Mouse (Mus musculus) thymus, adult 2 months (tissue): ENCODE data around the gene Ispd.

Experiments
- CTCF ChIP-seq: fragments of 200-500 bp; IDR thresholded peaks from 2 replicates; pipeline ENCODE4 v1.5.1; 2012; ENCODE audit warnings: mild to moderate bottlenecking, control low read depth, low read length, moderate library complexity, borderline replicate concordance; ENCODE audit not compliant: control insufficient read depth, poor library complexity, insufficient read depth; ENCODE audit errors: extremely low read depth
- POLR2A ChIP-seq: fragments of 200-500 bp; IDR thresholded peaks from 2 replicates; pipeline ENCODE4 v1.6.1; 2012; ENCODE audit warnings: mild to moderate bottlenecking, low read length, control low read depth, moderate library complexity; ENCODE audit not compliant: control insufficient read depth, poor library complexity, insufficient read depth; ENCODE audit errors: extremely low read depth

DNA sequence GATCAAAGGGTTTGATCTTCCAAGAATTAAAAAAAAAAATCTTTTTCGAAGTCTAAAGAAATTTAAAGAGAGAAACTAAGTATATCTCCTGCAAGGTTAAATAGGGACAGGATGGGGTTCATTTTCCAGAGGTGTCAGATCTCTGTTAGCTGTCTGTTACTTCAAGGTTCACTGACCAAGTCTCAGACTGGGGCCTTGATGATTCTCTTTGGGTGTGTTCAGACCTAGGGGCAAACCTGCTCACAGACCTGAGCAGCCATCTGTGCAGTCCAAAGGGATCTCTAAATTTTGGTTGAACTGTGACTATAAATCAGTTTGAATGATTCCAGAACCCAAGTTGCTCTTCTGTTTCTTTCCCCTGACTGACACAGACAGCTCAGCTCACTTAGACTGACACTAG, 344.8 kb downstream of the Ispd start:
- TF ChIP-seq CTCF, result no peak
- TF ChIP-seq POLR2A, result no peak
